Mouse (Mus musculus) megakaryocyte, embryonic 14.5 days (primary cell): Measurements from ENCODE around the gene Coq10a.

Source experiments
- FLI1 ChIP-seq: IDR thresholded peaks from 2 replicates; pipeline ENCODE4 v1.6.1; 2012; ENCODE audit warnings: low read length, inconsistent platforms, mixed read lengths
- GATA1 ChIP-seq: IDR thresholded peaks from 3 replicates; pipeline ENCODE4 v1.6.1; 2012; ENCODE audit warnings: mixed read lengths, low read length, inconsistent platforms, borderline replicate concordance

DNA sequence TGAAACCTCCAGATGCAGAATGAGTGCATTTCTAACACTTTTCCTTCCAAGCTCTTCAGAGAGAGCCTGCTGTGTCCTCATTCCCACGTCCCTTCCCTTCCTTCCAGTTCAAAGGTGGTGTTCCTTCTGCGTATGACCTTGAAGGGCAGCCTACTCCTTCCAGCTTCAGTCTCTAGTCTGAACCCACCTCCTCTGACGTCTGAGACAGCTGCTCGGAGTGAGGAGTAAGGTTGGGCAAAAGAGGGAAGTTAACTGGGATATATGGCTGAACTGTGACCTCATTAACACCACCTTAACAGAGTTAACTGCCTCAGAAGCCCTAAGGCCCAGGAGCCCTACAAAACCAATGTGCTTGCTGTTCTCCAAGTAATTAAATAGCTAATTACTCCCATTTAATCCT, 1.8 kb upstream of the Coq10a start:
- no peak for TF ChIP-seq GATA1
- no peak for TF ChIP-seq FLI1
